In the genomic region with DNA sequence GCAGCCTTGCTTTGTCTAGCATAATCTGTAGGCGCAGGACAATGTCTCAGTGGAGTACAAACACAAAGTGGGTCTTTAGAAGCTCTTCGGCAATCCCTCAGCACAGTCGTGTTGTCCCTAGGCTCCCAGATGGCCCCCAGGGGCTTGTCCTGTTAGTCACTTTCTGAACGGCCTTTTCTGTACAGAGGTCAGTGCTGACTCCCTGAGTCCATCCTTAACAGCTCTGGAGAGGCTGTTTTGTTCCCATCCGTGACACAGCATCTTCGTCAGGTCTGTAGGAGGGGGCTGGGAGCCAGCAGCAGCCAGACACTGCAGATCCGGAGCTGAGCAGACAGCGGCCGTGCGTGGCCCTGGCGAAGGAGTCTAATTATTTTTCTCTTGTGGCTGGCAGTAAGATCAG, we compare ENCODE assay signal across 8 mouse cellular contexts. TPM values are rescaled to one million over a fixed set of nuclear protein-coding genes. Genes with fewer than 3 reads are reported as not detected.
DNase-seq lines count a peak whose midpoint lies in the region; ATAC-seq and TF ChIP-seq lines count a peak whose summit lies in the region.

No protein-coding gene starts in this region.

- peak overlapping the region; percentile 37 for H3K4me2 ChIP-seq in forebrain, embryonic 13.5 days

- peaks cover 34% of the 10 kb centered on the region for H3K4me1 ChIP-seq in kidney, adult 2 months (ENCODE audit: control insufficient read depth, insufficient read depth, low read length)
- H3K4me1 ChIP-seq in forebrain, embryonic 13.5 days: peaks cover 63% of the 10 kb centered on the region
- peaks cover 46% of the 10 kb centered on the region for H3K4me1 ChIP-seq in olfactory bulb, adult 2 months (ENCODE audit: control insufficient read depth, insufficient read depth, low read length)

- ATAC-seq in forebrain, embryonic 13.5 days: no peak

- no peak overlapping the region for H3K27ac ChIP-seq in kidney, adult 2 months (ENCODE audit: insufficient read depth, low read depth, low read length)
- H3K27ac ChIP-seq in forebrain, embryonic 13.5 days: peak overlapping the region; percentile 42
- H3K27ac ChIP-seq in olfactory bulb, adult 2 months (ENCODE audit: insufficient read depth, low read depth, low read length): peak overlapping the region; percentile 27; the same call in 1 of the 2 replicates

- H3K4me3 ChIP-seq in kidney, adult 2 months (ENCODE audit: insufficient read depth, low read depth, low read length): no peak overlapping the region
- no peak overlapping the region for H3K4me3 ChIP-seq in forebrain, embryonic 13.5 days
- no peak overlapping the region for H3K4me3 ChIP-seq in olfactory bulb, adult 2 months (ENCODE audit: insufficient read depth, low read depth, low read length)

- no peaks in the 10 kb centered on the region for H3K27me3 ChIP-seq in kidney, adult 2 months (replicated peaks; ENCODE audit: control insufficient read depth, insufficient read depth, low read length)
- H3K27me3 ChIP-seq in forebrain, embryonic 13.5 days: no peaks in the 10 kb centered on the region

- H3K36me3 ChIP-seq in kidney, adult 2 months (ENCODE audit: control insufficient read depth, insufficient read depth, low read length): no peaks in the 10 kb centered on the region
- no peaks in the 10 kb centered on the region for H3K36me3 ChIP-seq in forebrain, embryonic 13.5 days (ENCODE audit: poor library complexity, severe bottlenecking)

- peak overlapping the region; percentile 48 for H3K9ac ChIP-seq in forebrain, embryonic 13.5 days

- DNase-seq in kidney, adult 2 months: peak; percentile 50
- DNase-seq in kidney, adult 11 months: no peak
- peak; percentile 56 for DNase-seq in NIH3T3 (ENCODE audit: low read depth)
- DNase-seq in kidney, postnatal 14 days: peak; percentile 44
- no peak for DNase-seq in frontal cortex, postnatal 36 days (ENCODE audit: low spot score in 2 of 2)
- no peak for DNase-seq in thymus, postnatal 0 days (ENCODE audit: low spot score)

- no peak for TF ChIP-seq CTCF in kidney, adult 2 months (conservative IDR thresholded peaks at IDR 0.05; ENCODE audit: insufficient read depth, insufficient read length, low read depth, low read length)
- TF ChIP-seq CTCF in olfactory bulb, adult 2 months (IDR thresholded peaks at IDR 0.05; ENCODE audit: insufficient read depth, low read depth, low read length): no peak

- 22% methylated on average over 11 of the region's 11 CpGs for WGBS in kidney, adult 2 months
- 8% methylated on average over 11 of the region's 11 CpGs for WGBS in forebrain, embryonic 13.5 days
- 20% methylated on average over 11 of the region's 11 CpGs for WGBS in olfactory bulb, adult 2 months

- H3K9me3 ChIP-seq in forebrain, embryonic 13.5 days (replicated peaks): no peaks in the 10 kb centered on the region

- no peak for TF ChIP-seq POLR2A in kidney, adult 2 months (IDR thresholded peaks at IDR 0.05; ENCODE audit: low read depth, low read length)
- no peak for TF ChIP-seq POLR2A in olfactory bulb, adult 2 months (IDR thresholded peaks at IDR 0.05; ENCODE audit: insufficient read depth, low read depth, low read length)

RNA-seq across cellular contexts. Expression of gene Bag3, which starts 7.6 kb away (rescaled TPM):
- polyA plus RNA-seq in kidney, adult 2 months (2012; rRNA removed): 27.6 and 28.3 TPM in 2 replicates
- polyA plus RNA-seq in forebrain, embryonic 13.5 days (2015; fragmentation: Nextera tagmentation; extraction: Ambion mirVana): 1.9 and 2.1 TPM in 2 replicates
- not detected in 2 replicates for polyA plus RNA-seq in olfactory bulb, adult 2 months (2012; ENCODE audit: insufficient read depth, insufficient read length, low replicate concordance, missing spikeins)
- 5.9 and 6.9 TPM in 2 replicates for polyA plus RNA-seq in thymus, postnatal 0 days (2015; fragmentation: Nextera tagmentation; extraction: Ambion mirVana)

Comparison
In these comparisons a context has a peak if more than half of its experiments do, and no peak if none do; other contexts are left out.
1. DNase-seq: peak in kidney, adult 2 months (single experiment), NIH3T3 (single experiment) and kidney, postnatal 14 days (single experiment); none in kidney, adult 11 months (single experiment), frontal cortex, postnatal 36 days (0 of 2) and thymus, postnatal 0 days (single experiment).